Mouse (Mus musculus) erythroblast, embryonic 14.5 days (primary cell): ENCODE measurements around the gene Ampd2.

Experiments
- GATA1 ChIP-seq: IDR thresholded peaks from 2 replicates; pipeline ENCODE4 v1.6.1; 2012; ENCODE audit warnings: low read length, inconsistent platforms, mixed read lengths
- TAL1 ChIP-seq: IDR thresholded peaks from 3 replicates; pipeline ENCODE4 v1.6.1; 2012; ENCODE audit warnings: low read length, inconsistent platforms, mixed read lengths

DNA sequence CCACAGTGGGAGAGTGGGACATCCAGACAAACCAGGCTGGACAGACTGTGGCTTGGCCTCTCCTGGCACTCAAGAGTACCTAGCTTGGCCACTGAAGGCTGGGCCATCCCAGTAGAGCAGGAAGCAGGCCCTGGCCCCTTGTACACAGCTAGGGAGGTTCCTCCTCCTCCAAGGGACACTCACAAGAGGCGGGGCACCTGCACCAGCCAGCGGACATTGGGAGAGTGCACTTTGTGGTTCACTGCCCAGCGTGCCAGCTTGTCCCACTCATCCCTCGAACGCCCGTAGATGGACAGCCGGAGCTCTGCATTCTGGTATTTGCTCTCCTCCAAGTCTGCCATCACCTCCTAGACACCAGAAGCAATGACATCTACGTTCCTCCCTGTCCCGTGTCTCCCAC lies 9.6 kb downstream of the Ampd2 start:
- TF ChIP-seq GATA1 (no peak), TAL1 (no peak)
